Mouse (Mus musculus): ENCODE results near the gene Arhgdib.

Arhgdib gene

DNA sequence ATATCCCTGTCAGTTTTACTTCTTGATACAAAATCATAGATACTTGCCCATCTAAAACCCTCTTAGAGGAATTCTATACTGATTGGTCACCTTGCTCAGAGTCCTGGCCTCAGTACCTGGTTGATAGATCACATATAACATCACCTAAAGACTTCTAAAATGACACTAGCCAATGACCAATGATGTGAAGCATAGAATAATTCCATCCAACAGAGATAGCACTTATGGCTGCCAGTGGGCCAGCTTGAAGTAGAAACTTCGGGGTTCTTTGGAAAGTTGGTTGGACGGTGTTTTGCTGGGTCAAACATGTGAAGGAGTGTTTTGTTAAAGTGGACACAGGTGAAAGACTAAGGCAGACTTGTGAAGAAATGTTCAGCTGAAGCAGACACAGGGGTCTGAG is 8.5 kb upstream of the Arhgdib start:
- no peak for DNase-seq (ENCODE audit: low spot score)

- DNase-seq (ENCODE audit: low spot score) = no peak
These were observed 6.0 kb upstream of the Arhgdib start for GRCm38 (mm10) chr6:136947716-136948115.

DNA sequence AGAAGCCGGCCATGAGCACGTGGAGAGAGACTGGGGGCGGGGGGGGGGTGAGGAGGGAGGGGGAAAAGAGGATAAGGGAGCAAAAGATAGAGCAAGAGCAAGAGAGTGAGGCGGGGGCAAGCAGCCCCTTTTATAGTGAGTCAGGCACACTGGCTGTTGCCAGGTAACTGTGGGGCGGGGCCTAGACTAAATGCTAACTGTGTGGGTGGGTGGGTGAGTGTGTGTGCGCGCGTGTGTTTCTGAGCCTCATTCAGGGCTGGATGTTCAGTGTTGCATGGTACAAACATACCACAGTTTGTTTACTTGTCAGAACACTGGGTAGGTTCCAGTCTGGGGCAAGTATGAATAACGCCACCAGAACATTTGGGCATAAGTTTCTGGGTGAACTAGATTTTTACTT is 5.2 kb upstream of the Arhgdib start:
- DNase-seq (ENCODE audit: low spot score) = no peak

- no peak for DNase-seq (ENCODE audit: low spot score)
These were observed 4.5 kb upstream of the Arhgdib start for GRCm38 (mm10) chr6:136946241-136946640.

- DNase-seq (ENCODE audit: low spot score) = no peak
These were observed 2.8 kb upstream of the Arhgdib start for GRCm38 (mm10) chr6:136944511-136944910.

- DNase-seq (ENCODE audit: low spot score) = no peak
These were observed 1.7 kb upstream of the Arhgdib start for GRCm38 (mm10) chr6:136943392-136943791.

DNA sequence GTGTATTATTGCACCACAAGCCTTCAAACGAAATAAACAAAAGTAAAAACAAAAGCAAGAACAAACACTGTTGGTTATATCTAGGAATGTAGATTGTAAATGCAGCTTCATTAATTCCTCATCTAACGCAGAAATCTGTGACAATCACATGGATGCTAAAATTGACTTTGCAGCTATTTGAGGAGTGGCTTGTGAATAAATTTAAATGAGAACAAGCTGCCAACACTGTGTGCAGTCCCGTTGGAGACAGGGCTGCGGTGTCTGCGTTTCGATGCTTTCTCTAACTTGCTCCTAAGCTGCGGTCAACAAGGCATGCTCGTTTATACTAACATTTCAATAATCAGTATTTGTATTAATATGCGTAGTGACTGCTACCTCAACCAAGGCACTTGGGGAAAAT is 581 bp upstream of the Arhgdib start:
- DNase-seq (ENCODE audit: low spot score) = no peak

DNA sequence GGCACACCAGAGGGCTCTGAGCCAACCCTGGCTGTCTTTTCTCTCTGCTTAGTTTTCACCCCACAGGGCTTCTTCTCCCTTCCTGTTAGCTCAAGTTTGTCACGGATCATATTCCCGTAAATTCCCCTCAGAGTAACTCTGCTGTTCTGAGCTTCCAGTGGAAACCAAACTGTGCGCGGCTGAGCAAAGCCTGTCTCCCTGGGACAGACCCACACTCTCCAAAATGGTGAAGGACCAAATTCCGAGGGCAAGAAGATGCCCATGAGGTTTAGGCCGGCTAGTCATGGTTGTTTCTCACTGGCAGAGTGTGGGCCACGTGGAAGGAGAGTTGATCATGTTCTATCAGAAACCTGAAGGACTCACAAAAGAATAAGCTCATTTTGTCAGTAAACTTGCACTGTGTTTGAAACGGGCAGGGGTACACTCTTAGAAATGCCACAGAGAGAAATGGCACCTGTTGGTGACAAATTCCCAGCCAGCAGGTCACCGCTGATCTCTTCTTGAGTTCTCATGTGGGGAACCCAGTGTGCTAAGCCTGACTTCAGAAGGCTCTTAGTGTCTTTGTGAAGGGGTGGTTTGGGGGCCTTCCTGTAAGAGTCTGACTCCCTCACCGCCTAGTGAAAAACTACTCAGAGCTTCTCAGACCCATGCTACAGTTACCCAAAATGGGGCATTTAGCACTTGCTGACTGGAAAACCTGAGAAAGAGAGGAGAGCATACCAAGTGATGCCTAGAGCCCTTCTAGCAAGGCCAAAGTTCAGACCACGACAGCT is 1.3 kb downstream of the Arhgdib start:
- peak; percentile 90 for DNase-seq (ENCODE audit: low spot score)

- DNase-seq (ENCODE audit: low spot score) = no peak
These were observed 2.1 kb downstream of the Arhgdib start for GRCm38 (mm10) chr6:136939326-136940187.

GRCm38 (mm10) chr6:136938331-136939126 is 3.2 kb downstream of the Arhgdib start:
- DNase-seq (ENCODE audit: low spot score) = peak; percentile 87

DNA sequence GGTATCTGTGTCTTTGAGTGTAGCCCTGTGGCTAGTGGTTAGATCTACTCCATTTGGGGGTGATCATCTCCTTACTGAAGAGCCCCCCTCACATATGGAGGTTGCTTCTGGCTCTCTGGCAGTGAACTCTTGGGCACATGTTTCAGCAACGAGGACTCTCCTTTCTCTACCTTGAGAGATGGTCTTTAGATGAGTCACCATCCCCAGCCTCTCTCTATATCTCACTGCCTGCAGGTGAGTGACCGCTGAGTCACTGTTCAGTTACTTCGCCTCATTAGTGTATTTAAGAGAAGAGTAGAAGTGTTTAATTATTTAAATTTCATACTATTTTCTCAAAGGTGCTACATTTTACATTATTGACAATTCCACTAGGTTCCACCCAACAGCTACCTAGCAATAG is 4.6 kb downstream of the Arhgdib start:
- DNase-seq (ENCODE audit: low spot score) = no peak

- DNase-seq (ENCODE audit: low spot score) = no peak
These were observed 5.3 kb downstream of the Arhgdib start for GRCm38 (mm10) chr6:136936361-136936760.

- no peak for DNase-seq (ENCODE audit: low spot score)
These were observed 6.5 kb downstream of the Arhgdib start for GRCm38 (mm10) chr6:136935233-136935632.

- no peak for DNase-seq (ENCODE audit: low spot score)
These were observed 7.6 kb downstream of the Arhgdib start for GRCm38 (mm10) chr6:136934068-136934467.

GRCm38 (mm10) chr6:136931246-136931645 is 10.5 kb downstream of the Arhgdib start:
- DNase-seq (ENCODE audit: low spot score) = no peak

DNA sequence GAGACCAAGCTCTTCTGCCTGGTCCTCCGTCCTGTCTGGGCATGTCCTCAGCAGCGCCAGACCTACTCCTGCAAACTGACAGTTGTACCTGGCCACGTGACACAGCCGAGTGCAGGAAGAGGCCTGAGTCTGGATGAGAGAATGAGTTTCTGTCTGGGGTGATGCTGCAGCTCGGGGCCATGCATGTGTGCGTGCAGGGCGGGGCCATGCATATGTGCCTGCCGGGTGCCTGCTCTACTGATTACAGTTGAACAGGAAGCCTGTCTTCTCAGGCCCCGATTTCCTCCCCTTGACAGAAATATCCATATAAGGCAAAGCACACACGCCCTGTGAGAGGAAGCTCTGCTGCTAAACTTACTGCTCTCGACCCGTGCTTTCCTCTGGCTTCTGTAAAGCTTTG is 11.0 kb downstream of the Arhgdib start:
- DNase-seq (ENCODE audit: low spot score) = no peak

- no peak for DNase-seq (ENCODE audit: low spot score)
These were observed 14.1 kb downstream of the Arhgdib start for GRCm38 (mm10) chr6:136927626-136928025.

GRCm38 (mm10) chr6:136925049-136925448 is 16.6 kb downstream of the Arhgdib start:
- no peak for DNase-seq (ENCODE audit: low spot score)

- DNase-seq (ENCODE audit: low spot score) = no peak
These were observed 18.2 kb downstream of the Arhgdib start, which contains the start of gene Pde6h for GRCm38 (mm10) chr6:136923532-136923931. Gene Pde6h (plus strand): TSS chr6:136923832.

- DNase-seq (ENCODE audit: low spot score) = no peak
These were observed 18.8 kb downstream of the Arhgdib start for GRCm38 (mm10) chr6:136922871-136923270.

DNA sequence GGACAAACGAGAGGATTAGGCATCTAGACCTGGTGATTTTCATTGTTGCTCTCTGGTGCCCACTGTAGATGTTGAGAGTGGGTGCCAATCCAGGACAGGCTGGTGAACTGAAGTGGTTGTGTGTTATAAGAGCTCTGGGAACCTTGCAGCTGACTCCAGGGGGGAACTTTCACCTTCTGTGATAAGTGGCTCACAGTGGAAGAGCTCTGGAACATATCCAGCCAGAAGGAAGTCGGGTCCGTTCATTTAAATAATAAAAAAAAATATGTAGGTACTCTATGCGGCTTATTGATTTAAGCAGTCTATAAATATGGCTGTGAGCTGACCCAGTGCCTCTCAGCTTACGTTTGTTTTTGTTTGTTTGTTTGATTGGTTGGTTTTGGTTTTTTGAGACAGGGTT is 19.6 kb downstream of the Arhgdib start, which contains the start of gene Erp27:
Erp27 (minus strand) TSS at position 101 of the 400 bp plus-strand sequence.
- DNase-seq (ENCODE audit: low spot score) = no peak

GRCm38 (mm10) chr6:136921601-136922000 is 20.1 kb downstream of the Arhgdib start:
- no peak for DNase-seq (ENCODE audit: low spot score)
